Mouse (Mus musculus): Measurements from ENCODE around the gene Smarca4.
A peak's percentile ranks its signal among the peaks of the same experiment; 100 is the strongest.

The Smarca4 gene

GRCm38 (mm10) chr9:21601073-21601472 is 14.9 kb upstream of the Smarca4 start:
- DNase-seq (ENCODE audit: low read depth, low spot score), result no peak

GRCm38 (mm10) chr9:21601722-21602399 is 14.1 kb upstream of the Smarca4 start:
- DNase-seq (ENCODE audit: low read depth, low spot score), result peak; percentile 89

- DNase-seq (ENCODE audit: low read depth, low spot score), result no peak
Observed at GRCm38 (mm10) chr9:21604119-21604518, 11.8 kb upstream of the Smarca4 start.

- DNase-seq (ENCODE audit: low read depth, low spot score), result no peak
Observed at GRCm38 (mm10) chr9:21605865-21606264, 10.1 kb upstream of the Smarca4 start.

GRCm38 (mm10) chr9:21606648-21607047 is 9.3 kb upstream of the Smarca4 start:
- no peak for DNase-seq (ENCODE audit: low read depth, low spot score)

GRCm38 (mm10) chr9:21609861-21610260 is 6.1 kb upstream of the Smarca4 start:
- no peak for DNase-seq (ENCODE audit: low read depth, low spot score)

- DNase-seq (ENCODE audit: low read depth, low spot score), result no peak
Observed at GRCm38 (mm10) chr9:21614864-21615616, 929 bp upstream of the Smarca4 start.

GRCm38 (mm10) chr9:21616232-21616781 is 338 bp downstream of the Smarca4 start:
- peak; percentile 92 for DNase-seq (ENCODE audit: low read depth, low spot score)

- peak; percentile 28 for DNase-seq (ENCODE audit: low read depth, low spot score)
Observed at GRCm38 (mm10) chr9:21617066-21617465, 1.1 kb downstream of the Smarca4 start.

- DNase-seq (ENCODE audit: low read depth, low spot score), result no peak
Observed at GRCm38 (mm10) chr9:21620229-21620628, 4.3 kb downstream of the Smarca4 start.

GRCm38 (mm10) chr9:21622676-21623075 is 6.7 kb downstream of the Smarca4 start:
- DNase-seq (ENCODE audit: low read depth, low spot score), result no peak

- DNase-seq (ENCODE audit: low read depth, low spot score), result no peak
Observed at GRCm38 (mm10) chr9:21625342-21626339, 9.7 kb downstream of the Smarca4 start.

GRCm38 (mm10) chr9:21626571-21626970 is 10.6 kb downstream of the Smarca4 start:
- no peak for DNase-seq (ENCODE audit: low read depth, low spot score)

GRCm38 (mm10) chr9:21627145-21627795 is 11.3 kb downstream of the Smarca4 start:
- no peak for DNase-seq (ENCODE audit: low read depth, low spot score)

- peak; percentile 48 for DNase-seq (ENCODE audit: low read depth, low spot score)
Observed at GRCm38 (mm10) chr9:21630673-21631072, 14.7 kb downstream of the Smarca4 start.

- no peak for DNase-seq (ENCODE audit: low read depth, low spot score)
Observed at GRCm38 (mm10) chr9:21633106-21633505, 17.1 kb downstream of the Smarca4 start.

- DNase-seq (ENCODE audit: low read depth, low spot score), result no peak
Observed at GRCm38 (mm10) chr9:21635639-21636038, 19.7 kb downstream of the Smarca4 start.

- DNase-seq (ENCODE audit: low read depth, low spot score), result no peak
Observed at GRCm38 (mm10) chr9:21639031-21639430, 23.1 kb downstream of the Smarca4 start.

- no peak for DNase-seq (ENCODE audit: low read depth, low spot score)
Observed at GRCm38 (mm10) chr9:21646366-21646765, 30.4 kb downstream of the Smarca4 start.

- DNase-seq (ENCODE audit: low read depth, low spot score), result no peak
Observed at GRCm38 (mm10) chr9:21647721-21648120, 31.8 kb downstream of the Smarca4 start.

GRCm38 (mm10) chr9:21652263-21652662 is 36.3 kb downstream of the Smarca4 start:
- DNase-seq (ENCODE audit: low read depth, low spot score), result no peak
